Mouse (Mus musculus) embryonic facial prominence, embryonic 11.5 days (tissue): ENCODE results near the gene Sult1e1. TPM values are rescaled to one million over a fixed set of nuclear protein-coding genes. Genes with fewer than 3 reads are reported as not detected.

Source experiments
- ATAC-seq: fragments of 200-750 bp; cut with Nextera tagmentation; replicated peaks from 2 replicates; pipeline ENCODE4 v1.8.0; 2017; ENCODE audit warnings: low read depth; ENCODE audit not compliant: insufficient number of reproducible peaks, low FRiP score, low TSS enrichment
- DNase-seq: peaks from one replicate; pipeline ENCODE4 v3.0.0-alpha.2; 2015; ENCODE audit warnings: low spot score
- H3K27ac ChIP-seq: fragments of 300-500 bp; sonication (generic); replicated peaks from 2 replicates; pipeline ENCODE4 v1.5.1; 2014; ENCODE audit warnings: mild to moderate bottlenecking, low read depth, low read length, control low read depth
- H3K27me3 ChIP-seq: fragments of 300-500 bp; sonication (generic); 2 replicates; pipeline ENCODE4 v1.6.1; 2014; ENCODE audit warnings: mild to moderate bottlenecking, low read length, moderate library complexity, mixed read lengths; ENCODE audit not compliant: control insufficient read depth, insufficient read depth
- H3K36me3 ChIP-seq: fragments of 300-500 bp; sonication (generic); replicated peaks from 2 replicates; pipeline ENCODE4 v1.6.1; 2014; ENCODE audit warnings: low read depth, mild to moderate bottlenecking, low read length, moderate library complexity, mixed read lengths; ENCODE audit not compliant: control insufficient read depth, insufficient read depth
- H3K4me1 ChIP-seq: fragments of 300-500 bp; sonication (generic); 2 replicates; pipeline ENCODE4 v1.6.1; 2014; ENCODE audit warnings: low read length, mixed read lengths; ENCODE audit not compliant: control insufficient read depth, insufficient read depth
- H3K4me2 ChIP-seq: fragments of 300-500 bp; sonication (generic); 2 replicates; pipeline ENCODE4 v1.6.1; 2014; ENCODE audit warnings: low read depth, mild to moderate bottlenecking, control low read depth, low read length, moderate library complexity
- H3K4me3 ChIP-seq: fragments of 300-500 bp; sonication (generic); 2 replicates; pipeline ENCODE4 v1.5.1; 2014; ENCODE audit warnings: low read depth, low read length, control low read depth
- H3K9ac ChIP-seq: fragments of 300-500 bp; sonication (generic); replicated peaks from 2 replicates; pipeline ENCODE4 v1.6.1; 2014; ENCODE audit warnings: mild to moderate bottlenecking, control low read depth, low read length
- H3K9me3 ChIP-seq: fragments of 300-500 bp; sonication (generic); replicated peaks from 2 replicates; pipeline ENCODE4 v1.6.1; 2016; ENCODE audit warnings: mild to moderate bottlenecking, low read length, inconsistent platforms, mixed read lengths; ENCODE audit not compliant: control insufficient read depth
- WGBS: fragments of 180-500 bp; shearing (Covaris S2); extraction: QIAGEN DNeasy Blood & Tissue Kit; methylation state at CpG from one replicate; pipeline ENCODE4 v1.1.7; 2014; 5-methylcytosine and 5-hydroxymethylcytosine counted together
- polyA plus RNA-seq: library from polyadenylated mRNA; unstranded; fragments of >200 nt; fragmentation: Nextera tagmentation; extraction: Ambion mirVana; gene quantifications from 2 replicates; pipeline ENCODE4 v1.2.1, GENCODE M21; 2014

Sult1e1 gene
- 2.3 and 5.8 TPM in 2 replicates for polyA plus RNA-seq

DNA sequence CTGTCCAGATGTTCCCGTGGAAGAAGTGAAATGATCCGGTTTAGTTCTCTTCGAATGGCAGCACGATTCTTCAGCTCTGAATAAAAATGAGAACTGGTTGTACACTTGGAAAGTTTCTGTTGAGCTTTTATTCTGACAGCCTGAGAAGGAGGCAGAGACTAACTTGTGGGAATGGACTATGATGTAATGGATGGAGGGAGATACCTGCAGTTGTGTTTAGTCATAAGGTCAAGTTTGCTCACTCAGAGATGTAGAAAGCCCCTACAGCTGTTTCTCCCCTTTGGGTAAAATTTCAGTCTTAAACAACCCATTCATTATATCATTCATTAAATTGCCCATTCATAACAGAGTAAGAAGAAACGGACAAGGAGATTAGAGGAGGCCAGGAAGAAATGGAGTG, at the start of gene Sult1e1:
Sult1e1 (minus strand) TSS at position 101 of the 400 bp plus-strand sequence.
- Histone ChIP-seq H3K36me3 (no peaks in the 10 kb centered on the region), H3K9me3 (no peaks in the 10 kb centered on the region), H3K4me3 (no peak within 1 kb of the TSS), H3K4me1 (no peaks in the 10 kb centered on the region), H3K27me3 (no peaks in the 10 kb centered on the region), H3K27ac (no peak within 1 kb of the TSS), H3K9ac (no peak within 1 kb of the TSS), H3K4me2 (no peak within 1 kb of the TSS)
- no peak for ATAC-seq
- WGBS, result 77% methylated on average over 5 of the region's 5 CpGs
- no peak for DNase-seq

DNA sequence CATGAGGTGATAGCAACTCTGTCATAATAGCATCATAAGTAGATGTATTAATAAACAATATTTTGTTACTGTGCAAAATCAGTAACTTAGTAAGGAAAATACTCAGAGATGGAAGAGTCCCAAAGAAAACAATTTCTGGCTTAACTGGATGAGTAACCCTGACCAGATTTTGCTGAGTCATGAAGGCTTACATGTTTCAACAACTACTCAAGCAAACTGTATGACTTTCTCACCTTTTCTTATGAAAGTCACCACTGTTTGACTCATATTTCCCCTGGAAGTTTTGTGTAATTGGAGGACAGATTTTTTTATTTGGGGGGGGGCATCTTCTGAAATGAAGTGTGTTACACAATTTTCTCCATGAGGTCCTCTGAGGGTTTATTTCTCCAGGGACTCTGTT, 31.3 kb upstream of the Sult1e1 start:
- H3K27me3 ChIP-seq, result no peaks in the 10 kb centered on the region
- no peak overlapping the region for H3K27ac ChIP-seq
- DNase-seq (no peak), ATAC-seq (no peak)
- no peaks in the 10 kb centered on the region for H3K9me3 ChIP-seq
- H3K4me3 ChIP-seq, result no peak overlapping the region
- H3K9ac ChIP-seq, result no peak overlapping the region
- H3K4me1 ChIP-seq, result no peaks in the 10 kb centered on the region
- no peaks in the 10 kb centered on the region for H3K36me3 ChIP-seq
- no peak overlapping the region for H3K4me2 ChIP-seq

DNA sequence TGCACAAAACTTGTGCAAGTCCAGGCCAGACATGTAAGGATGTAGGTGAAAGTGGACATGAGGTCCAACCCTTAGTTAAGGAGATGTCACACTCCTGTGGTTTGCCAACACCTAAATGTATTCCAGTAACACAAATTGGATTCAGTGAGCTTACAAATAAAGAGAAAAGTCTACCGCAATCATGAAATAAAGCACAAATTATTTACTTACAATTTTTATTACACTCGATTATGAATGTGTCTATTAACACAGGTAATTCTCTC, 23.7 kb upstream of the Sult1e1 start:
- Histone ChIP-seq H3K9me3 (no peaks in the 10 kb centered on the region), H3K4me2 (no peak overlapping the region), H3K9ac (no peak overlapping the region), H3K4me3 (no peak overlapping the region), H3K27me3 (no peaks in the 10 kb centered on the region), H3K27ac (no peak overlapping the region), H3K36me3 (no peaks in the 10 kb centered on the region), H3K4me1 (no peaks in the 10 kb centered on the region)
- ATAC-seq (no peak), DNase-seq (no peak)
- 93% methylated on average over 2 of the region's 2 CpGs for WGBS

DNA sequence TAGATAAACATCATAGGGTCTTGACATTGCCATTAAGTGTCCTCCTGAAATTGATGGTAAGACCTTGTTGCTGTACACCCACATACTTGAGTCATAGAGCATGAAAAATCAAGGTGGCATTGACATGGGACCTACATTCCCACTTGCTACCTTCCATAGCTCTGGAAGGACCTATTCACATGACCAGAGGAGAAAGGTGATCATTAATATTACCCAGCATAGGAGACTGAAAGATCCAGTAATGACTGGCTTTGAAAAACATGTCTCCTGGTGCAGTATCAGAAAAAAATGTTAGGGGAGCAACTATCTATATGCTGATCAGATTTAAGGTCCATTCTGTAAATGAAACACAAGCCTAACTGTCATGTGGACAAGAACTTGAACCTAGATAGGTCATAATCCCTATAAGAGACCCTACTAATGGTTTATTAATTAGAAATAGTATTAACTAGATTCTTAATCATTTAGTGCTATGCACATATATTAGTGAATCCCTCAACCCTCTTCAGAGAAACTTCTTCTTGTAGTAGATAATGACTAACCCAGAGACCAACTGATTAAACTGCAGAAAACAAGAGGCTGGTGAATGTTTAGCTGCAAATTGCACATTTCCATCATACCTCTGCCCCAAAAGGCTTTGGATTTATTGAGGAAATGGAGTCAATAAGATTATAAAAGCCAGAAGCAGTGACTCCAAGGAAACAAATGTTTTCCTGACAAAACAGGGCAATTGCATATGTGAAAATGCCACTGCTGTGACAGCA, 23.2 kb upstream of the Sult1e1 start:
- Histone ChIP-seq H3K9me3 (no peaks in the 10 kb centered on the region), H3K36me3 (no peaks in the 10 kb centered on the region), H3K27ac (no peak overlapping the region), H3K4me3 (no peak overlapping the region), H3K4me1 (no peaks in the 10 kb centered on the region), H3K9ac (no peak overlapping the region), H3K4me2 (no peak overlapping the region), H3K27me3 (no peaks in the 10 kb centered on the region)
- ATAC-seq, result no peak
- DNase-seq, result no peak

DNA sequence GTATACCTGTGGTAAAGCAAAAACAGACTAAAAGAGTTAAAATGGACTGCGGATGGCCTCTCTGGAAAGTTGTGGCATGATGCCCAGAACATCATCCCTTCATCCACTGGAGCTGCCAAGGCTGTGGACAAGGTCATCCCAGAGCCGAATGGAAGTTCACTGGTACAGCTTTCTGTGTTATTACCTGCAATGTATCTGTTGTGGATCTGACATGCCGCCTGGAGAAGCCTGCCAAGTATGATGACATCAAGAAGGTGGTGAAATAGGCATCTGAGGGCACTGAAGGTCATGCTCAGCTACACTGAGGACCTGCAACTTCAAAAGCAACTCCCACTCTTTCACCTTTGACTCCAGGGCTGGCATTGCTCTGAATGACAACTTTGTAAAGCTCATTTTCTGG, 9.6 kb upstream of the Sult1e1 start:
- DNase-seq (no peak), ATAC-seq (no peak)
- H3K27me3 ChIP-seq, result no peaks in the 10 kb centered on the region
- no peak overlapping the region for H3K27ac ChIP-seq
- no peak overlapping the region for H3K9ac ChIP-seq
- H3K4me2 ChIP-seq, result no peak overlapping the region
- H3K36me3 ChIP-seq, result no peaks in the 10 kb centered on the region
- H3K4me3 ChIP-seq, result no peak overlapping the region
- no peaks in the 10 kb centered on the region for H3K4me1 ChIP-seq
- 74% methylated on average over 3 of the region's 3 CpGs for WGBS
- H3K9me3 ChIP-seq, result no peaks in the 10 kb centered on the region

DNA sequence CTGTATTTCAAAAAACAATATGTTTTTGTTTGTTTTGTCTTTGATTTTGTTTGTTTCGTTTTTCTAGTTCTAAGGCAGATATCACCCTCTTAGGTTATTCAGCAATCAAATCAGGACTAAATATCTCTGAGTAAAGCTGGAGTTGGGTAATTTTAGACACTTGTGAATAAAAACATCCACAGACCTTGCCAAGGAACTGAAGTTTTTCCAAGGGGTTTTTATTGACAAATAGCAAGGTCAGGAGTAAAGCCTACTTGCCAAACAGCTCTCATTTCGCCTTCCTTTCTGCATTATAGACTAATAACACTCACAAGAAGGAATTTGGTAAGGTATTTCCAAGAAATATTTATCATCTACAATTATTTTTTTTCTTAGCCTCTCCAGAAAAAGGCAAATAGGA, 6.5 kb upstream of the Sult1e1 start:
- no peak overlapping the region for H3K4me2 ChIP-seq

DNA sequence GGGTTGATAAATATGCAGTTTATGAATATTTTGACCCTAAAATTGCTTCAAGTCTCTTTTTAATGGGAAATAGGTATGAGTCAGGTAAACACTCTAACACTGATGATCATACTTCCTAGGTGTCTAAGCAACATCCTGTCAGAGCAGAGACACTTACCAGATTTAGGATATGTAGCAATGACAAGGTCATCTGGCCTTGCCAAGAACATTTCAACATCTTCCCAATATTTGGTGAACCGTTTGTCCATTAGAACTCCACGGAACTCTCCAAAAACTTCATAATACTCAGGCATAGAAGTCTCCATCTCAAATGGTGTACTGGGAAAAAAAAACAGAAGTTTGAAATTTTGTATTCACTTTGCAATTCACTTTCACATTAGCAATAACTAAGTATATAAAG, 1.5 kb downstream of the Sult1e1 start:
- Histone ChIP-seq H3K4me3 (no peak overlapping the region), H3K27ac (no peak overlapping the region), H3K4me2 (no peak overlapping the region), H3K4me1 (no peaks in the 10 kb centered on the region), H3K9me3 (no peaks in the 10 kb centered on the region), H3K27me3 (no peaks in the 10 kb centered on the region), H3K9ac (no peak overlapping the region), H3K36me3 (no peaks in the 10 kb centered on the region)
- WGBS, result 89% methylated on average over 2 of the region's 2 CpGs
- DNase-seq, result no peak
- ATAC-seq, result no peak

More for the DNA sequence above, 6.5 kb upstream of the Sult1e1 start:
- Histone ChIP-seq H3K27ac (no peak overlapping the region), H3K9ac (no peak overlapping the region), H3K4me1 (no peaks in the 10 kb centered on the region), H3K27me3 (no peaks in the 10 kb centered on the region), H3K9me3 (no peaks in the 10 kb centered on the region), H3K4me3 (no peak overlapping the region), H3K36me3 (no peaks in the 10 kb centered on the region)
- ATAC-seq, result no peak
- no peak for DNase-seq
- WGBS, result 77% methylated on average over 2 of the region's 2 CpGs

DNA sequence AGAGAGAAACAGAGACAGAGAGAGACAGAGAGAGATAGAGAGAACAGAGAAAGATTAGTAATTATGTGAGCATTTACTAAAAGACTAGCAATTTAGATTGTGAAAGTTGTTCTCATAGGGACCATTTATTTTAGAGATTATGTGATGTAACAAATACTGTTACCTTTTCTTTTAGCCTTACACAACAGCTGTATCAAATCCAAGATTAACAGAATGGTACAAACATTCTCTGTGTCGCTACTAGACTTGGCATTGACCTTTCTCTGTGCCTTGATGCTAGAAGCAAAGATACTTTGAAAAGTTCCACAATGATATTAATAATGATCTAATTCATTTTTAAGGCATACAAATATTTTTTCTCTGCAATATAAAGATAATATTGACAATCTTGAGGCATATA, 11.0 kb downstream of the Sult1e1 start:
- Histone ChIP-seq H3K4me1 (no peaks in the 10 kb centered on the region), H3K36me3 (no peaks in the 10 kb centered on the region), H3K9ac (no peak overlapping the region), H3K27me3 (no peaks in the 10 kb centered on the region), H3K27ac (no peak overlapping the region), H3K9me3 (no peaks in the 10 kb centered on the region), H3K4me3 (no peak overlapping the region), H3K4me2 (no peak overlapping the region)
- DNase-seq, result no peak
- ATAC-seq, result no peak
- 89% methylated on average over 1 of the region's 1 CpGs for WGBS
